In genomic region chr6:86793021-86793815, GRCm38 (mm10) we compare ENCODE assay signal across 1 mouse cellular context.
A peak's percentile ranks its signal among the peaks of the same experiment; 100 is the strongest.
TF ChIP-seq lines count a peak whose summit lies in the region.

Anxa4 (minus strand) TSS chr6:86793584.

TF ChIP-seq in MEL, 35 proteins besides CTCF, POLR2A, EP300 and RAD21 (continued from another document):
- TF ChIP-seq KAT2A (conservative IDR thresholded peaks at IDR 0.05; ENCODE audit: low read depth, low read length) (no peak), POLR2AphosphoS5 (IDR thresholded peaks at IDR 0.05; ENCODE audit: borderline replicate concordance, low read depth, low read length) (no peak), BHLHE40 (IDR thresholded peaks at IDR 0.05; ENCODE audit: borderline replicate concordance, low read depth, low read length) (0 out of 2 replicates have a peak, but pooled peaks have one; percentile 8), MYB (IDR thresholded peaks at IDR 0.05; ENCODE audit: low read depth, low read length) (no peak), ELF1 (IDR thresholded peaks at IDR 0.05; ENCODE audit: low read depth, low read length) (peak; percentile 86), CHD2 (IDR thresholded peaks at IDR 0.05; ENCODE audit: low read length) (no peak), MAFK (IDR thresholded peaks at IDR 0.05; ENCODE audit: borderline replicate concordance, low read depth, low read length) (no peak), MAZ (IDR thresholded peaks at IDR 0.05; ENCODE audit: low read depth, low read length) (peak; percentile 84; the same call in 1 of the 2 replicates), POLR2AphosphoS2 (IDR thresholded peaks at IDR 0.05; ENCODE audit: low read length) (no peak; the same call in 1 of the 2 replicates), UBTF (IDR thresholded peaks at IDR 0.05; ENCODE audit: borderline replicate concordance, insufficient read depth, low read depth, low read length) (no peak), RCOR1 (IDR thresholded peaks at IDR 0.05; ENCODE audit: low read depth, low read length) (peak; percentile 20; the same call in 1 of the 2 replicates)
